Mouse (Mus musculus): ENCODE results near the gene Rsph1. TPM values are rescaled to one million over a fixed set of nuclear protein-coding genes. Genes with fewer than 3 reads are reported as not detected.

Rsph1 gene
- total and polyA plus RNA-seq, 3 experiments, result not detected

DNA sequence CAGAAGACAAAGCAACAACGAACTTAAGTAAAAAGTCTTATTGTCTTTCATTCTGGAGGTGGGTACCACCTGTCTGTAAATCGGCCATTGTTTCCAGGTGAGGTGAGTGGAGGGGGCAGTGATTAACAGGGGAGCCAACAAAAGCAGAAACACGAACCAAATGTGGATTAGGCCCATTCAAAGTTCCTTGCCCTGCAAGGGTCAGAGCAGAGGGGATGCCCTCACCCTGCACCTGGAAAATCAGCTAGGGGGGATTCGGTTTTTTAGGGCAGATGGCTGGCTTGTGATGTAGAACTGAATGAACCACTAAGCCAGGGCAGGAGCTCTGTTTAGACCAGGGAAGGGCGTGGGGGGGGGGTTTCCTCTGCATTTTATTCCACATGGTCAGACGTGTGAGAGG, 12.8 kb downstream of the Rsph1 start:
- Histone ChIP-seq H3K4me3 (replicated peaks in 1 of 3; ENCODE audit: low read depth in 2 of 3, low read length in 2 of 3, poor library complexity in 1 of 3) (no peak overlapping the region), H3K27me3 (replicated peaks) (peaks cover 16% of the 10 kb centered on the region), H3K9ac (ENCODE audit: insufficient read depth, low read depth) (no peak overlapping the region), H3K79me2 (replicated peaks; ENCODE audit: control insufficient read depth, extremely low read depth, insufficient read depth, poor library complexity, severe bottlenecking) (no peaks in the 10 kb centered on the region), H3K36me3 (replicated peaks in 1 of 2; ENCODE audit: control insufficient read depth in 1 of 2, insufficient read depth in 1 of 2, low read length in 1 of 2) (no peaks in the 10 kb centered on the region), H3K9me3 (replicated peaks; ENCODE audit: low read length) (peaks cover 5% of the 10 kb centered on the region), H3K27ac (ENCODE audit: insufficient read depth, low read depth) (no peak overlapping the region), H3K4me1 (ENCODE audit: control insufficient read depth in 1 of 2, insufficient read depth in 2 of 2) (peaks cover 12 to 65% of the 10 kb centered on the region in 2 experiments), H3K4me2 (ENCODE audit: insufficient read depth, low read depth, poor library complexity, severe bottlenecking) (no peak overlapping the region)
- in situ Hi-C loops (cut with MboI; ENCODE audit: low pct_ligation_motif_present, low pct_unique_long_range_greater_than_20kb, low sequenced_read_pairs) (no loop called here), dilution Hi-C loops (cut with MboI; ENCODE audit: extremely low pct_ligation_motif_present, extremely low pct_unique_long_range_greater_than_20kb, low sequenced_read_pairs) (no loop called here)
- no peak for DNase-seq (ENCODE audit: extremely low read depth)
- TF ChIP-seq NELFE (IDR thresholded peaks at IDR 0.05; ENCODE audit: low read depth, low read length) (no peak), MAZ (IDR thresholded peaks at IDR 0.05; ENCODE audit: low read depth, low read length) (no peak), MXI1 (IDR thresholded peaks at IDR 0.05; ENCODE audit: low read depth, low read length) (no peak)

DNA sequence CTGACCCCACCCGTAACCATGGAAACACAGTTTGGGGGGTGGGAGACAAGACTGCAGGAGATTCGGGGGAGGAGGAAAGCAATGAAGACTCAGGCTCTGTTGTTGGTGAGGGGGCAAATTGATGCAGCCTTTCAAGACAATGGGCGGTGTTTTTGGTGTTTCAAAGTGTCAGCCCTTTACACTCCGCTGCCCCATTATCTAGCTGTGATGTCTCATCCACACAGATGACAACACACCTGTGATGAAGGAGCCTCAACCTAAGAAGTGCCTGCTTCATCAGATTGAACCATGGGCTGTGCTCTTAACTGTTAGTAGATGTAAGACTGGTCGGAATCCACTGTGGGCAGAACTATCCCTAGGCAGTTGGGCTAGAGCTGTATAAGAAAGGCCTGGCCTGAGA, 13.4 kb downstream of the Rsph1 start:
- no peak for DNase-seq (ENCODE audit: extremely low read depth)
- no peak for TF ChIP-seq MAFK (IDR thresholded peaks at IDR 0.05; ENCODE audit: insufficient replicate concordance, low read length)
- no peak for TF ChIP-seq EP300 (IDR thresholded peaks at IDR 0.05; ENCODE audit: low read length)
- TF ChIP-seq POLR2A (IDR thresholded peaks at IDR 0.05; ENCODE audit: low read depth, low read length), result no peak
- TF ChIP-seq RAD21 (IDR thresholded peaks at IDR 0.05; ENCODE audit: low read depth, low read length), result no peak
- TF ChIP-seq BHLHE40 (IDR thresholded peaks at IDR 0.05; ENCODE audit: low read depth, low read length), result no peak
- no peak for TF ChIP-seq JUN (IDR thresholded peaks at IDR 0.05; ENCODE audit: insufficient read depth, low read depth, low read length)
- TF ChIP-seq USF2 (conservative IDR thresholded peaks at IDR 0.05; ENCODE audit: low read depth, low read length), result no peak
- no peak for TF ChIP-seq MXI1 (IDR thresholded peaks at IDR 0.05; ENCODE audit: low read depth, low read length)
- no peak for TF ChIP-seq NRF1 (IDR thresholded peaks at IDR 0.05; ENCODE audit: low read depth, low read length)
- TF ChIP-seq USF1 (IDR thresholded peaks at IDR 0.05; ENCODE audit: low read depth, low read length), result no peak
- dilution Hi-C loops (cut with MboI; ENCODE audit: extremely low pct_ligation_motif_present, extremely low pct_unique_long_range_greater_than_20kb, low sequenced_read_pairs), result no loop called here
- H3K79me2 ChIP-seq (replicated peaks; ENCODE audit: control insufficient read depth, extremely low read depth, insufficient read depth, poor library complexity, severe bottlenecking), result no peaks in the 10 kb centered on the region
- in situ Hi-C loops (cut with MboI; ENCODE audit: low pct_ligation_motif_present, low pct_unique_long_range_greater_than_20kb, low sequenced_read_pairs), result no loop called here
- H3K27me3 ChIP-seq (replicated peaks), result peaks cover 15% of the 10 kb centered on the region
- no peak overlapping the region for H3K27ac ChIP-seq (ENCODE audit: insufficient read depth, low read depth)
- peaks cover 14 to 69% of the 10 kb centered on the region in 2 experiments for H3K4me1 ChIP-seq (ENCODE audit: control insufficient read depth in 1 of 2, insufficient read depth in 2 of 2)
- H3K36me3 ChIP-seq (replicated peaks in 1 of 2; ENCODE audit: control insufficient read depth in 1 of 2, insufficient read depth in 1 of 2, low read length in 1 of 2), result no peaks in the 10 kb centered on the region
- H3K4me2 ChIP-seq (ENCODE audit: insufficient read depth, low read depth, poor library complexity, severe bottlenecking), result no peak overlapping the region
- no peak overlapping the region for H3K9ac ChIP-seq (ENCODE audit: insufficient read depth, low read depth)
- no peak overlapping the region for H3K4me3 ChIP-seq (replicated peaks in 1 of 3; ENCODE audit: low read depth in 2 of 3, low read length in 2 of 3, poor library complexity in 1 of 3)
- H3K9me3 ChIP-seq (replicated peaks; ENCODE audit: low read length), result peaks cover 5% of the 10 kb centered on the region

DNA sequence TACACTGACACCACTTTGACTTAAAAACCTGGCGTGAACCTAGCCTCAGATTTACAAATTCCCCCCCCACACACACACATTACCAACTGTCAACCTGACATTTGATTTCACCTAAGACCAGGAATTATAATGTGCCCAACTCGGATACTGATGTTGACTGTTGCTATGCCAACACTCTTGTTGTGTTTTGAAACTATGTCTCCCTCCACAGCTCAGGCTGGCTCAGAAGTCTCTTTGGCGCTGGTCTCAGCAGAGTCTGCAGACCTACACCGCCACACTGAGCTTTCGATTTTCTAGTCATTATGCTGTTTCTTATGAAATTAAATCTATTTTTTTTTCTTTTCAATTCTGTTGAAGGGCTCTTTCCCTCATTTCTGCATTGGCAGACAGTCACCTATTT, 14.5 kb downstream of the Rsph1 start:
- Histone ChIP-seq H3K36me3 (replicated peaks in 1 of 2; ENCODE audit: control insufficient read depth in 1 of 2, insufficient read depth in 1 of 2, low read length in 1 of 2) (no peaks in the 10 kb centered on the region), H3K9ac (ENCODE audit: insufficient read depth, low read depth) (no peak overlapping the region), H3K27me3 (replicated peaks) (peaks cover 7% of the 10 kb centered on the region), H3K27ac (ENCODE audit: insufficient read depth, low read depth) (no peak overlapping the region), H3K4me2 (ENCODE audit: insufficient read depth, low read depth, poor library complexity, severe bottlenecking) (no peak overlapping the region), H3K4me1 (ENCODE audit: control insufficient read depth in 1 of 2, insufficient read depth in 2 of 2) (peaks cover 16 to 70% of the 10 kb centered on the region in 2 experiments), H3K4me3 (replicated peaks in 1 of 3; ENCODE audit: low read depth in 2 of 3, low read length in 2 of 3, poor library complexity in 1 of 3) (no peak overlapping the region), H3K9me3 (replicated peaks; ENCODE audit: low read length) (peaks cover 9% of the 10 kb centered on the region), H3K79me2 (replicated peaks; ENCODE audit: control insufficient read depth, extremely low read depth, insufficient read depth, poor library complexity, severe bottlenecking) (no peaks in the 10 kb centered on the region)
- TF ChIP-seq IRF4 (IDR thresholded peaks at IDR 0.05; ENCODE audit: low read depth, low read length) (no peak), BHLHE40 (IDR thresholded peaks at IDR 0.05; ENCODE audit: low read depth, low read length) (no peak), KAT2A (IDR thresholded peaks at IDR 0.05; ENCODE audit: insufficient replicate concordance, low read length) (no peak), CTCF (conservative IDR thresholded peaks at IDR 0.05 in 1 of 2, IDR thresholded peaks at IDR 0.05 in 1 of 2; ENCODE audit: low read depth in 2 of 2, low read length in 2 of 2) (no peak), USF1 (IDR thresholded peaks at IDR 0.05; ENCODE audit: low read depth, low read length) (no peak), GABPA (IDR thresholded peaks at IDR 0.05; ENCODE audit: insufficient replicate concordance, low read depth, low read length) (no peak), MXI1 (IDR thresholded peaks at IDR 0.05; ENCODE audit: low read depth, low read length) (no peak), EP300 (IDR thresholded peaks at IDR 0.05; ENCODE audit: low read length) (no peak), MAFK (IDR thresholded peaks at IDR 0.05; ENCODE audit: insufficient replicate concordance, low read length) (no peak)
- dilution Hi-C loops (cut with MboI; ENCODE audit: extremely low pct_ligation_motif_present, extremely low pct_unique_long_range_greater_than_20kb, low sequenced_read_pairs), result no loop called here
- in situ Hi-C loops (cut with MboI; ENCODE audit: low pct_ligation_motif_present, low pct_unique_long_range_greater_than_20kb, low sequenced_read_pairs), result no loop called here
- no peak for DNase-seq (ENCODE audit: extremely low read depth)
